Mouse (Mus musculus) adrenal gland, postnatal 10 days (tissue): ENCODE results near the gene Cdh13. TPM values are rescaled to one million over a fixed set of nuclear protein-coding genes. Genes with fewer than 3 reads are reported as not detected.

Experiments used
- DNase-seq: peaks from one replicate; pipeline ENCODE4 v3.0.0; 2021; ENCODE audit warnings: mixed read lengths
- total RNA-seq, 2 experiments: library from RNA; stranded (reverse); gene quantifications; 2 replicates each; pipeline ENCODE4 v1.2.3; 2021

Gene Cdh13
- total RNA-seq, 2 experiments from 2014 or later, result 25.9 to 31.2 TPM

DNA sequence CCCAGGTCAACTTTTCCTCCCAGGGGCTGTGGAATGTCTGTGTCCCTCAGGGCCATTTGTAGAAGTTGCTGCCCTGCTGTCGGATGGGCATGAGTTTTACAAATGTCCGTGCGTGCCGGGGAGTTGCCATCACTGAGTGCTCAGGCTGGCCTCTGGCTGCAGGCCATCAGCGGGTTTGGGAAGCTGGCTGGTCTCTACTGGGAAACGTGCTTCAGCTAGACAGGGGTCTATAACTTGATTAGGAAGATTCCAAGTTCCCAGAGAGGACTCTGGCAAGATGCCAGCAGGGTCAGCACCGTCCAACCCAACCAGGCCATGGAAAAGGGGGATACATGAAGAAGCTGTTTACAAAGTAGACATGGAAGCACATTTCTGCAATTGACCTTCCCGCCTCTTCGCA is 163.0 kb downstream of the Cdh13 start:
- no peak for DNase-seq

GRCm38 (mm10) chr8:118448011-118448410 is 164.5 kb downstream of the Cdh13 start:
- DNase-seq, result no peak

GRCm38 (mm10) chr8:118452445-118453103 is 169.0 kb downstream of the Cdh13 start:
- peak; percentile 6 for DNase-seq

DNA sequence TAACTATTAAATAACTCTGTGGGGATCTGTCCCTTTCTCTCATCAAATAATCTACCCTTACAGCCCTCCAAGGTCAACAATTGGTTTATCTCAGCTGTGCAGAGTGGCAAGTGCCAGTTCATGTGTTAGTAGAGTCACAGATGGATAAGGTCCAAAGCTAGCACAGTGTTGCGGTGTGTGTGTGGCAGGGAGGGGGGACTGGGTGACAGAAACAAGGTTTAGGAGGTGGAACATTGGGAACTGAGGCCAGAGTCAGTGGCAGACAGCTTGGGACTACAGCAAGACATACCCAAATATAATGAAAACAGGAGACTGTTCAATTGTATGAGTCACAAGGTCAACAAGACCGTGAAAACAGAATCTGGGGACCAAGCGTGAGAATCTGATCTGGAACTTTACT is 171.7 kb downstream of the Cdh13 start:
- DNase-seq, result peak; percentile 5

- no peak for DNase-seq
These were observed 181.9 kb downstream of the Cdh13 start for GRCm38 (mm10) chr8:118465330-118465948.

GRCm38 (mm10) chr8:118477587-118477986 is 194.1 kb downstream of the Cdh13 start:
- no peak for DNase-seq

- no peak for DNase-seq
These were observed 205.2 kb downstream of the Cdh13 start for GRCm38 (mm10) chr8:118488735-118489134.

- no peak for DNase-seq
These were observed 219.0 kb downstream of the Cdh13 start for GRCm38 (mm10) chr8:118502509-118502908.

GRCm38 (mm10) chr8:118509426-118509825 is 225.9 kb downstream of the Cdh13 start:
- DNase-seq, result no peak

GRCm38 (mm10) chr8:118513259-118513658 is 229.7 kb downstream of the Cdh13 start:
- peak; percentile 62 for DNase-seq

- DNase-seq, result no peak
These were observed 232.1 kb downstream of the Cdh13 start for GRCm38 (mm10) chr8:118515616-118516015.

GRCm38 (mm10) chr8:118517071-118517470 is 233.5 kb downstream of the Cdh13 start:
- DNase-seq, result no peak

DNA sequence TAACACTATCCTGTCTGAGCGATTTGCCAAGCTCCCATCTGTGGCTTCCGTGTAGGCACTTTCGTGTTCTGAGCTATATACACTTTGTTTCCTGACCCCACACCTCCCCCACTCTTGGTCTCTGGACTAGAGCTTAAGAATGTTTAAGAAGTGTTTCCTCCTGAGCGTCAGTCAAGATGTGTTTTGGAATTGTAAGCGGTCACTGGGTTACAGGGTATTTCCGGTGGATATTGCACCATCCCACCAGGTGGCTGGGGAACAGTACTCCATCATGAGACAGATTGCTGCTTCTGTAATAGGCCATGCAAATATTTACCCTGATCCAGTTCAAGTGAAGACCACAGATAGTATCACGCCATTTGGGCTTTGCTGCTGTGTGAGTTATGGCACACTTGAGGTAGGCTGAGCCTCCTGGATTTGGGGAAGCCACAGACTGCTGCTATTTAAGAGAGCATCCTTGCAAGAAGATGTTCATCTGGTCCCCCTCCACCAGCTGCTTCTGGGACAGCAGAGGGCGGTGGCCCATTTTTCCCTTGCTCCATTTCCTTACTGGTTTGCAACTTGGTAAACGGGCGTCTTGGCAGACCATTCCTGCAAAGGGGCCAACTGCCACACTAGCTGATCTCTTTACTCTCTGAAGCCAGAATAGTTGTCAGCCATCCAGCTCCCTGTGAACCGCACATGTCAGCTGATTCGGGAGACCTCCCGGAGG is 234.7 kb downstream of the Cdh13 start:
- peak; percentile 10 for DNase-seq

- DNase-seq, result no peak
These were observed 235.2 kb downstream of the Cdh13 start for GRCm38 (mm10) chr8:118518742-118519102.

GRCm38 (mm10) chr8:118523922-118524321 is 240.4 kb downstream of the Cdh13 start:
- no peak for DNase-seq

- DNase-seq, result no peak
These were observed 255.5 kb downstream of the Cdh13 start for GRCm38 (mm10) chr8:118538816-118539558.

DNA sequence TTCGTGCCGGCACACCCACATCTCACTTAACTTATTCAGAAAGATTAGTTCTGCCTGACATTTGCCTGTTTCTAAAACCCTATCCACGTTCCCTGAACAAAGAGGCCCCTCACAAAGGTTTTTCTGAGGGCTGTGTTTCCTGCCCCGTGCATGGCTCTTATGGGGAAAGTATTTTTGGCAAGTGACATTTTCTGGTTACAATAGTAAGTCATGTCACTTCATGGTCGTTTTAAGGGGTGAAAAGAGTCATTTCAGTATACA is 256.0 kb downstream of the Cdh13 start:
- no peak for DNase-seq

- no peak for DNase-seq
These were observed 256.4 kb downstream of the Cdh13 start for GRCm38 (mm10) chr8:118539941-118540340.

- DNase-seq, result no peak
These were observed 268.9 kb downstream of the Cdh13 start for GRCm38 (mm10) chr8:118552397-118552796.

DNA sequence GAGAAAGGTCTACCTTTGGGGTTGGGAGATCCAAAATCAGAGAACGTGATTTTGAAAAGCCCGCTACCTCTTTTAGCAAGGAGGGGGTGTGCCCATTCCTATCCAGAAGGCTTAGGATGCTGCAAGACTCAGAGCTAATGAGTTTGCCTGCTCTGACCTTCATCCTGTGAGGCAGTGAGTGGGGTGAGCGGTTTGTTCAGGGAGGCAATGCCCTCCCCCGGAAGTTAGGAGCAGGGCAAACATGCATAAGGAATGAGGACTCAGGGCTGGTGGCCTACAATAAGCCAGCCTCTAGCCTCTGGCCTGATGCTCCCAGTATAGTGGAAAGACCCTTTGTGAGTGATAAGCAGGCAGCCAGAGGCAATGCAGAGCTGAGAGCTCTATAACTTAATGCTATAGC is 269.3 kb downstream of the Cdh13 start:
- no peak for DNase-seq

DNA sequence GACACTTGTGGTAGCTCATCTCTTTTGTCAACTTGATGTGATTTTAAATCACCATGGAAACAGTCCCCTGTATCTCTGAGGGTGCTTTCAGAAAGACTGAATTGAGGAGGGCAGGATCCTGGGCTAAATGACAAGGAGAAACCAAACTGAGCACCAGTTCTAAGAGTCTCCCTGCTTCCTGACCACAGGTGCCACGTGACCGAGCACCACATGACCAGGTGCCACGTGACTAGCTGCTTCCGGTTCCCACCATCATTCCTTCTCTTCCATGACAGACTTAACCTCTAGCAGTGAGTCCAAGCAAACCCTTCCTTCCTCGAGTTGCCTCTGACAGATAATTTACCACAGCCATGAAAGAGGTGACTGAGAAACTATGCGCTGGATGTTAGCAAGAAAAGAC is 280.5 kb downstream of the Cdh13 start:
- no peak for DNase-seq

- no peak for DNase-seq
These were observed 281.7 kb downstream of the Cdh13 start for GRCm38 (mm10) chr8:118565186-118565585.
